ENCODE assay signal across 8 mouse cellular contexts in the genomic region with DNA sequence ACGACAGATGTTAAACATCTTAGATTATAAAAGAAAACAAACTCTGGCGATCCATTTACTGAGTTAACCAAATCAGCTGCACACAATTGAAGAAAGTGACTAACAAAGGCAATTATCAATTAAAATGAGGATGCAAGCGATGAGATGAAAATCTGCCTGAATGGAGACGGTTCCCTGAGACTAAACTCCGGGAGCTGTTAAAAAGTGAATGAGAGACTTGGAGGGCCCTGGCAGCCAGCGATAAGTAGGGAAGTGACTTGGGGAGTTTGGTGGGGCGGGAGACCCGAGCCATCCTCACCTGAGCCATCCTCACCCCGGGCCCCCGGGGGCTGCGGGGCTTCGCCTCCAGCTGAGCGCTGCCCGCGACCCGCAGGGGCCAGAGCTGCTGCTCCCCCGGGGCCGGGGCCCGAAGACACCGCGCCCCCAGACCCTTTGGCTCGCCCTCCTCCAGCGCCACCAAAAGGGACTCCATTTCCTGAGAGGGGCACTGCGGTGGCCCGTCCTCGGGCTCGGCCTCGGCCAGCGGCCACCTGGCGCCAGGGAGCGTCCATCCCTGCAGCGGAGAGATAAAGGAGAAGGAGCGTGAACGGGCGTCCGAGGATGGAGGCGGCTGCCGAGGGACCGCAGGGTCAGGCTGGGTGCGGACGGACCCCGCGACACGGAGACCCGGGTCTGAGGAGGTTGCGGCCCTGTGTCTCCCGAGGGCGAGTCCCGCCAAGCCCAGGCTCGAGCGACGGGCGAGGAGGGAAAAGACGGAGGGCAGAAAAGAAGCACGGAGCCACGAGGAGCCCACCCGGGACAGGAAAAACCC. TPM values are rescaled to one million over a fixed set of nuclear protein-coding genes. Genes with fewer than 3 reads are reported as not detected.
A peak's percentile ranks its signal among the peaks of the same experiment; 100 is the strongest.
DNase-seq lines count a peak whose midpoint lies in the region; ATAC-seq and TF ChIP-seq lines count a peak whose summit lies in the region.

No protein-coding gene starts in this region.

- peak; percentile 31 to 37 for DNase-seq in heart, adult 9 months (ENCODE audit: low spot score in 2 of 2)
- DNase-seq in heart, adult 18-20 months: no peak
- peak; percentile 58 for DNase-seq in embryo, embryonic 11 days
- DNase-seq in limb, embryonic 11.5 days (ENCODE audit: low spot score): no peak
- DNase-seq in urinary bladder, postnatal 14 days (ENCODE audit: low spot score): peak; percentile 38

- H3K4me3 ChIP-seq in ES-Bruce4 (ENCODE audit: low read depth, low read length): peak overlapping the region; percentile 94
- H3K4me3 ChIP-seq in limb, embryonic 11.5 days (ENCODE audit: low read depth, low read length): peak overlapping the region; percentile 95
- peak overlapping the region; percentile 81 for H3K4me3 ChIP-seq in midbrain, embryonic 16.5 days (ENCODE audit: low read depth, low read length)

- peak overlapping the region; percentile 73 for H3K9ac ChIP-seq in ES-Bruce4 (ENCODE audit: low read depth, poor library complexity, severe bottlenecking)
- H3K9ac ChIP-seq in limb, embryonic 11.5 days (ENCODE audit: low read length): peak overlapping the region; percentile 95
- peak overlapping the region; percentile 93 for H3K9ac ChIP-seq in midbrain, embryonic 16.5 days (ENCODE audit: low read depth, low read length)

- H3K36me3 ChIP-seq in ES-Bruce4 (ENCODE audit: control insufficient read depth, insufficient read depth, low read length, poor library complexity, severe bottlenecking): no peaks in the 10 kb centered on the region
- H3K36me3 ChIP-seq in limb, embryonic 11.5 days (ENCODE audit: control insufficient read depth, insufficient read depth, low read length): no peaks in the 10 kb centered on the region
- H3K36me3 ChIP-seq in midbrain, embryonic 16.5 days (ENCODE audit: control insufficient read depth, insufficient read depth, low read length): peaks cover 7% of the 10 kb centered on the region; the same call in 1 of the 2 replicates

- no peaks in the 10 kb centered on the region for H3K4me1 ChIP-seq in ES-Bruce4 (ENCODE audit: control insufficient read depth, insufficient read depth, low read length)
- H3K4me1 ChIP-seq in limb, embryonic 11.5 days (ENCODE audit: control insufficient read depth, insufficient read depth, low read length): no peaks in the 10 kb centered on the region
- H3K4me1 ChIP-seq in midbrain, embryonic 16.5 days (ENCODE audit: control insufficient read depth, insufficient read depth, low read length): peaks cover 10% of the 10 kb centered on the region

- TF ChIP-seq EP300 in ES-Bruce4 (IDR thresholded peaks at IDR 0.05; ENCODE audit: insufficient read depth, low read depth, low read length): no peak

- peaks cover 1% of the 10 kb centered on the region; the same call in 1 of the 2 replicates for H3K27me3 ChIP-seq in ES-Bruce4 (ENCODE audit: control insufficient read depth, insufficient read depth, low read length, poor library complexity, severe bottlenecking)
- H3K27me3 ChIP-seq in limb, embryonic 11.5 days (ENCODE audit: control insufficient read depth, insufficient read depth, low read length): no peaks in the 10 kb centered on the region
- H3K27me3 ChIP-seq in midbrain, embryonic 16.5 days (ENCODE audit: control insufficient read depth, insufficient read depth, low read depth, low read length): no peaks in the 10 kb centered on the region

- H3K4me2 ChIP-seq in limb, embryonic 11.5 days (ENCODE audit: low read depth, severe bottlenecking): peak overlapping the region; percentile 82
- H3K4me2 ChIP-seq in midbrain, embryonic 16.5 days (ENCODE audit: low read length): peak overlapping the region; percentile 91

- WGBS in limb, embryonic 11.5 days: under 1% methylated on average over 52 of the region's 57 CpGs
- WGBS in midbrain, embryonic 16.5 days: under 1% methylated on average over 56 of the region's 57 CpGs

- no peaks in the 10 kb centered on the region for H3K9me3 ChIP-seq in ES-Bruce4 (replicated peaks; ENCODE audit: control insufficient read depth, insufficient read depth, low read length, poor library complexity, severe bottlenecking)
- no peaks in the 10 kb centered on the region for H3K9me3 ChIP-seq in limb, embryonic 11.5 days (ENCODE audit: control insufficient read depth, low read length)
- no peaks in the 10 kb centered on the region for H3K9me3 ChIP-seq in midbrain, embryonic 16.5 days (replicated peaks; ENCODE audit: control insufficient read depth, low read length, poor library complexity, severe bottlenecking)

- peak; percentile 47 for ATAC-seq in granulocyte monocyte progenitor cell, adult 5-6 weeks (replicated peaks; ENCODE audit: poor library complexity, severe bottlenecking)
- peak; percentile 70 for ATAC-seq in limb, embryonic 11.5 days (ENCODE audit: insufficient number of reproducible peaks, low FRiP score, low TSS enrichment, low read depth)
- peak; percentile 83 for ATAC-seq in midbrain, embryonic 16.5 days

- H3K27ac ChIP-seq in ES-Bruce4 (ENCODE audit: insufficient read depth, low read length): no peak overlapping the region
- peak overlapping the region; percentile 47; the same call in 1 of the 2 replicates for H3K27ac ChIP-seq in limb, embryonic 11.5 days (replicated peaks; ENCODE audit: low read depth, low read length)
- H3K27ac ChIP-seq in midbrain, embryonic 16.5 days (ENCODE audit: low read length): peak overlapping the region; percentile 85

- no peak for TF ChIP-seq POLR2A in ES-Bruce4 (IDR thresholded peaks at IDR 0.05; ENCODE audit: insufficient read depth, low read length)

- TF ChIP-seq CTCF in ES-Bruce4 (IDR thresholded peaks at IDR 0.05; ENCODE audit: low read depth, low read length): no peak

RNA-seq across cellular contexts. Expression of gene Nfxl1, which starts 0.6 kb away (rescaled TPM):
- 1 to 10 TPM; 3.6 to 4.9 TPM for total RNA-seq in heart, adult 18-20 months (2021)
- 43.5 and 57.4 TPM in 2 replicates for polyA plus RNA-seq in ES-Bruce4 (2011; ENCODE audit: insufficient read depth, insufficient read length, low read depth, missing spikeins)
- total RNA-seq in granulocyte monocyte progenitor cell, adult 5-6 weeks (2014; fragmentation: Nextera tagmentation): 25.8 and 27.1 TPM in 2 replicates
- total RNA-seq in granulocyte monocyte progenitor cell, adult 5-6 weeks (2017): 27.6 and 28.0 TPM in 2 replicates
- 27.0 and 28.6 TPM in 2 replicates for polyA plus RNA-seq in limb, embryonic 11.5 days (2014; fragmentation: Nextera tagmentation; extraction: Ambion mirVana)
- 11.2 and 13.8 TPM in 2 replicates for polyA plus RNA-seq in midbrain, embryonic 16.5 days (2015; fragmentation: Nextera tagmentation; extraction: Ambion mirVana)

RNA-seq across cellular contexts. Expression of gene Zar1, which starts 22.1 kb away (rescaled TPM):
- total RNA-seq in heart, adult 18-20 months (2021): not detected
- polyA plus RNA-seq in ES-Bruce4 (2011; ENCODE audit: insufficient read depth, insufficient read length, low read depth, missing spikeins): not detected in 2 replicates
- not detected in 2 replicates for total RNA-seq in granulocyte monocyte progenitor cell, adult 5-6 weeks (2014; fragmentation: Nextera tagmentation)
- total RNA-seq in granulocyte monocyte progenitor cell, adult 5-6 weeks (2017): not detected in 2 replicates
- 0.55 and 1.3 TPM in 2 replicates for polyA plus RNA-seq in limb, embryonic 11.5 days (2014; fragmentation: Nextera tagmentation; extraction: Ambion mirVana)
- 3.0 and 4.9 TPM in 2 replicates for polyA plus RNA-seq in midbrain, embryonic 16.5 days (2015; fragmentation: Nextera tagmentation; extraction: Ambion mirVana)

RNA-seq across cellular contexts. Expression of gene Gm5868, which starts 28.4 kb away (rescaled TPM):
- not detected for total RNA-seq in heart, adult 18-20 months (2021)
- 0.58 TPM in 1 of 2 replicates, not detected in the other for polyA plus RNA-seq in ES-Bruce4 (2011; ENCODE audit: insufficient read depth, insufficient read length, low read depth, missing spikeins)
- not detected in 2 replicates for total RNA-seq in granulocyte monocyte progenitor cell, adult 5-6 weeks (2014; fragmentation: Nextera tagmentation)
- total RNA-seq in granulocyte monocyte progenitor cell, adult 5-6 weeks (2017): not detected in 2 replicates
- polyA plus RNA-seq in limb, embryonic 11.5 days (2014; fragmentation: Nextera tagmentation; extraction: Ambion mirVana): 0.81 and 1.6 TPM in 2 replicates
- 5.2 and 10.3 TPM in 2 replicates for polyA plus RNA-seq in midbrain, embryonic 16.5 days (2015; fragmentation: Nextera tagmentation; extraction: Ambion mirVana)

RNA-seq across cellular contexts. Expression of gene Corin, which starts 54.6 kb away (rescaled TPM):
- total RNA-seq in heart, adult 18-20 months (2021): 100 to 1,000 TPM; 117 to 153 TPM
- 0.24 and 0.63 TPM in 2 replicates for polyA plus RNA-seq in ES-Bruce4 (2011; ENCODE audit: insufficient read depth, insufficient read length, low read depth, missing spikeins)
- not detected in 2 replicates for total RNA-seq in granulocyte monocyte progenitor cell, adult 5-6 weeks (2014; fragmentation: Nextera tagmentation)
- not detected in 2 replicates for total RNA-seq in granulocyte monocyte progenitor cell, adult 5-6 weeks (2017)
- polyA plus RNA-seq in limb, embryonic 11.5 days (2014; fragmentation: Nextera tagmentation; extraction: Ambion mirVana): 0.75 and 1.4 TPM in 2 replicates
- 0.93 and 1.2 TPM in 2 replicates for polyA plus RNA-seq in midbrain, embryonic 16.5 days (2015; fragmentation: Nextera tagmentation; extraction: Ambion mirVana)

Comparison
In these comparisons a context has a peak if more than half of its experiments do, and no peak if none do; other contexts are left out.
1. DNase-seq: peak in heart, adult 9 months (2 of 2), embryo, embryonic 11 days (single experiment) and urinary bladder, postnatal 14 days (single experiment); none in heart, adult 18-20 months (0 of 2) and limb, embryonic 11.5 days (single experiment).
2. Peak in every context shown above with its lines, with median percentiles within 50 percentile points of each other: H3K4me3 ChIP-seq, H3K9ac ChIP-seq and ATAC-seq.